Mouse (Mus musculus): ENCODE data around the gene Tmem189.
A peak's percentile ranks its signal among the peaks of the same experiment; 100 is the strongest.
"Not testable (repeated sequence)": the region's sequence is repeated elsewhere in the genome, so short reads cannot be mapped to it uniquely, and the experiment has no call there.

Tmem189 gene

GRCm38 (mm10) chr2:167622352-167622751 is 67.3 kb downstream of the Tmem189 start:
- no peak for DNase-seq (ENCODE audit: low spot score)

DNA sequence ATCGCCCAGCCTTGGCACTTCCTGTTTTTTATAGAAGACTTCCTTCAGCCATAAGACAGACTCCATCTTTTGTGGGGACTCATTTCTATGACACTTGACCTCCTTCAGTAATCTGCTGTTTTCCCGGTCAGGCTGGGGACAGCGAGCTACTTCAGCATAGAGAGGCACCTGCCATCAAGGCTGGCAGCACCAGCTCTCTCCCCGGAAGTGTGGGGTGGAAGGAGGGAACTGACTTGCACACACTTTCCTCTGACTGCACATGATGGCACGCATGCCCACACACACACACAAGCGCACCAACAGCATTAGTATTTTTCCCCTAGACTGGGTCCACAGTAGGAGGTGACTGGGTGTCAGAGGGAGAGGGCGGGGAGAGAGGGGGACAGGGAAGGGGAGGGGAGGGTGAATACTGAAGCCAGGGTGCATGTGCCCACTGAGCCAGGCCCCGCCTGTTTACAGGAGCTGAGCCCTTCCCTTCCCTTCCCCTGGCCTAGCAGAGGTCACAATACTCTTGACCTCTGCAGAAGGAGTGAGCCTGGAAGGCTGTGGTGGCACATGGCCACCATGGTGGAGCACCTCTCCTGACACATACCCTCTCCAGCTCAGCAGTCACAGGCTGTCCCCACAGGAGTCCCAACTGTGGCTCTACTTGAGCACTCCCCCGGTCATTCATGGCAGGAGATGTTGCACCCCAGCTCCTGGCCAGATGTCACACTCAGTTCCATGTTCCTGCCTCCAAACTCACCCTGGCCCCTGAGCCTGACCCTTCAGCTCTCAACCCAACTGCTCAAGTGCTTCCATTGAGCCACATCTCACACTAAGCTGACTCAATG is 68.2 kb downstream of the Tmem189 start:
- DNase-seq (ENCODE audit: low spot score), result no peak

DNA sequence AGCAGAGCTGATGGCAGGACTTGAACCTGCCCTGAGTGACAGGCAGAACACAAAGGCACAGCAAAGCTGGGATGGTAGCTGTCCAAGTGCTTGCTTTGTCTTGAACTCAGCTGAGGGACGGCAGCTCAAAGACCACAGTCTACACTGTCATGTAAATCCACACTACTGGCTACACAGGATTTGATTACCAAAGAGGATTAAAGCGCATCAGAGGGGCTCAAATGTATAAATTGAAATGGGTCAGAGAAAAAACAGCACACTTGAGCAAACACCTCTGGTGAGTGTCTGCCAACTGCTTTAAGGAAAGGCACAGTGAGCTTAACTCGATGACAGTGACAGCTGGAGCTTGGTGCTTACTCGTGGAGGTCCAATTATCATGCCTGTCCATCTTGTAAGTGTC is 72.2 kb downstream of the Tmem189 start:
- no peak for DNase-seq (ENCODE audit: low spot score)

DNA sequence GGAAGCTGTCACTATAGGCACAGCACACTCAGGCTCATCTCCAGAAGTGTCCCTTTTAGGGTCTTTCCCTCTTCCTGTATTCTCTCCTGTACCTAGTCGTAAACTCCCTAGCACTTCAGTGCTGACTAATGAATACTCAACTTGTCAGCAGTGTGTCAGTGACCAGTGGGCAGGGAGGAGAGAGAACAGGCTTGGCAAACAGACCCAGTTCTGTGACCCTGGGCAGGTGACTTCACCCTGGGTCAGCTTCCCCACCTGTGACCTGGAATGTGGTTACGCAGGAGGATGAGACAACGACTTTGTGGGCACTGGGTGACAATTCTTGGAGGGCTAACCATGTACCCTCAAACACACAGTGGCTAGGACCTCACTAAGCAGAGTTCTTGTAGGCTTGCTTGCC is 72.6 kb downstream of the Tmem189 start:
- DNase-seq (ENCODE audit: low spot score), result no peak

- DNase-seq (ENCODE audit: low spot score), result not testable (repeated sequence)
Observed at GRCm38 (mm10) chr2:167613335-167613734, 76.3 kb downstream of the Tmem189 start.

DNA sequence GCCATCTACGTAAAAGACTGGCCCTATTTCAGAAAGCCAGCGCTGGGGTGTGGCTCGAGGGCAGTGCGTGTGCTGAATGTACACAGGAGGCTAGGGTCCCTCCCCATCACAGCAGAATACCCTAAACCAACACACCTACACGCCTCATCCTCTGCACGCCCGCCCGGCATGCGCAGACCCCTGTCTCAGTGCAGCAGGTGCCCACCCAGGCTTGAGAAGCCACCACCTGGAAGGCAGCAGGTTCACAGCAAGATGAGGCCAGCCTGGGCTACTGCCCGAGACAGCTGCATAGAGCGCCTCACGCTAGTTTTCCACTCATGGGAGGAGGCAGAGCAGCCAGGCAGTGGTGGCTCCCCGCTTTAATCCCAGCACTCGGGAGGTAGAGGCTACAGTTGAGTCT is 77.5 kb downstream of the Tmem189 start:
- no peak for DNase-seq (ENCODE audit: low spot score)

DNA sequence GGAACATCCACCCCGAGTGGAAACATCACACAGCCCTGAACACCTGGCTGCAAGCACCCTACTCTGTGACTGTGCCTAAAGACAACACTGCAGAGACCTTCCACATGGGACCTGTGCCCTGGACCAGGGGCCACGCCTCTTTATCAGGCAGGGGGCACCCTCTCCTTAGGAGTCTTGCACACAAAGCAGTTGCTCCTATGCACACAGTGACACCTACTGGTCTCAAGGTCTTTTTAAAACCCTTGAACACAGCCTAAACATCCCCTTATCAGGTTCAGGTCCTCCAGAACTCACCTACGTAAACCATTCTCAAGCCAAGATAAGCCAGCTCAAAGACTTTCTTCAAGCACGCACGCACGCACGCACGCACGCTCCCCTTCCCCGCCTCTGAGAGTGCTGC is 78.3 kb downstream of the Tmem189 start:
- DNase-seq (ENCODE audit: low spot score), result no peak

- DNase-seq (ENCODE audit: low spot score), result no peak
Observed at GRCm38 (mm10) chr2:167606745-167607123, 82.9 kb downstream of the Tmem189 start.

- no peak for DNase-seq (ENCODE audit: low spot score)
Observed at GRCm38 (mm10) chr2:167605817-167606744, 83.5 kb downstream of the Tmem189 start.

DNA sequence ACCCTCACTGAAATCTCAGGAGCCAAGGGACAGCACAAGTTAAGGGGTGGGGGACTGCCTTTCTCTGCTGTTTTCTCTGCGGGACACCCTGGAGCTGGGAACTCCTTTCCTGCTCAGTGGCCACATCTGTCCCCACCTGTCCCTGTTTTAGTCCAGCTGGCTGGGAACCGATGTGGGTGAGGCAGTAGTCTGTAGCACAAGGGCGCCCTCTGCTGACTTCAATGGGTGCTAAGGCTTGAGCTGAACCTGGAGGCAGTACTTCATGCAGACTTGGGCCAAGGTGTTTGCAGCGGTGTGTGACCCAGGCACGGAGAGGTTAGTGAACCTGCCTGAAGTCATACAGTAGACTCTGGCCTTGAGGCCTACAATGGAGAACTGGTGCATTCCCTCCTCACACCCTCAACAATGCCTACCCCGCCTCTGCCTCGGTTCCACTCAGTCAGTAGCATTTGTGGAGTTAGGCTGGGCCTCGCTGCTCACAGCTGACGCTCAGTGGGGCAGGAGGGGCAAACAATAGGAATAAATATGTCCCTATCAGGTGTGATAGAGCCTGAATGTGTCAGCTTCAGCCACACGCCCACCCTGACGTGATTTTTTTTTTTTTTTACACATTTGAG is 84.3 kb downstream of the Tmem189 start:
- peak; percentile 68 for DNase-seq (ENCODE audit: low spot score)

GRCm38 (mm10) chr2:167602978-167603377 is 86.6 kb downstream of the Tmem189 start:
- DNase-seq (ENCODE audit: low spot score), result no peak

GRCm38 (mm10) chr2:167602364-167602763 is 87.3 kb downstream of the Tmem189 start:
- no peak for DNase-seq (ENCODE audit: low spot score)

GRCm38 (mm10) chr2:167600481-167600995 is 89.1 kb downstream of the Tmem189 start:
- no peak for DNase-seq (ENCODE audit: low spot score)

DNA sequence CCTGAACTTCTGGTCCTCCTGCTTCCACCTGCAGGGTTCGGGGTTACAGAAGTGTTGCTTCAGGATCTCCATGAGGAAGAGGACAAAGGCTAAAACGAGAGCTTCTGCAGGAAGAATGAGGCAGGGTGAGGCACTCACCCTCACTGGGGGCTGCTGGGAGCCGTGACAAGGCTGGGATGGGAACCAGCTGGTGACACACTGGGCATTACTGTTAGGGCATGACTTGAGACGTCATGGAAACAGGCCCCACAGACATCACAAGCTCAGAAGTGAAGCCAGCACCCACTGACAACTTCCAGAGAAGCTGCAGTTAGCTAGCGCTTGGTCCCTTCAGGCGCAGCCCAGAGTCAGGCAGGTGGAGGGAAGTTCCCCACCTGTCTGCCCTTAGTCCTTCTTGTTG is 89.7 kb downstream of the Tmem189 start:
- DNase-seq (ENCODE audit: low spot score), result no peak

GRCm38 (mm10) chr2:167599195-167599594 is 90.4 kb downstream of the Tmem189 start:
- DNase-seq (ENCODE audit: low spot score), result no peak

DNA sequence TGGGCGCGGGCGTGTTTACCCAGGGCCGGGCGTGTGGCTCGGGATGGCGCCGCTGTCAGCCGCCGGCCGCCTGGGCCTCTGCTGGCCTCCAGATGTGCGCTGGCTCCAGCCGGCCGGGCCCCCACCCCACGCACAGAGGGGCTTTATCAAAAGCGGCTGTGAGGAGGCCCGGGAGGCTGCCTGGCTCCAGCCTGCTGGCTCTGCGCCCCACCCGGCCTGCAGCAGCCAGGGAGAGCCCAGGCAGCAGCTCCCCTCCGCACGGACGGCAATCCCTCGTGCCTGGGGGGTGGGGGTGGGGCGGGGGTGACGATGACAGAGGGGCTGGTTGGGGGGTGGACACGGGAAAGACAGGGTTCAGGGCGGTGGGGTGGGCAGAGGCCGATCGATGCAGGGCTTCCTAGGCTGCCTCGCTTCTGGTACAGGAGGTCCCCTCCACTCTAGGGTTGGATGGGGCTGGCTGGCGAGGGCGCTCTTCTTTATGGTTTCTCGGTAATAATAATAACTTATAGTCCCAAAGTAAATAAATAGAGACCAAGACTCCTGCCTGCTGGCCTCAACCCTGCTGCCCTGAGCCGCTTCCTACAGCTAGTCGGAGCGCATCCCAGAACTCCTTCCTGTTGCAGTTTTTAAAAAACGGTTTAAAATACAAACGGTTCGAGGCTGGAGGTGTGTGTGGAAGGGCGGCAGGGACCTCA is 92.0 kb downstream of the Tmem189 start:
- DNase-seq (ENCODE audit: low spot score), result peak; percentile 67

DNA sequence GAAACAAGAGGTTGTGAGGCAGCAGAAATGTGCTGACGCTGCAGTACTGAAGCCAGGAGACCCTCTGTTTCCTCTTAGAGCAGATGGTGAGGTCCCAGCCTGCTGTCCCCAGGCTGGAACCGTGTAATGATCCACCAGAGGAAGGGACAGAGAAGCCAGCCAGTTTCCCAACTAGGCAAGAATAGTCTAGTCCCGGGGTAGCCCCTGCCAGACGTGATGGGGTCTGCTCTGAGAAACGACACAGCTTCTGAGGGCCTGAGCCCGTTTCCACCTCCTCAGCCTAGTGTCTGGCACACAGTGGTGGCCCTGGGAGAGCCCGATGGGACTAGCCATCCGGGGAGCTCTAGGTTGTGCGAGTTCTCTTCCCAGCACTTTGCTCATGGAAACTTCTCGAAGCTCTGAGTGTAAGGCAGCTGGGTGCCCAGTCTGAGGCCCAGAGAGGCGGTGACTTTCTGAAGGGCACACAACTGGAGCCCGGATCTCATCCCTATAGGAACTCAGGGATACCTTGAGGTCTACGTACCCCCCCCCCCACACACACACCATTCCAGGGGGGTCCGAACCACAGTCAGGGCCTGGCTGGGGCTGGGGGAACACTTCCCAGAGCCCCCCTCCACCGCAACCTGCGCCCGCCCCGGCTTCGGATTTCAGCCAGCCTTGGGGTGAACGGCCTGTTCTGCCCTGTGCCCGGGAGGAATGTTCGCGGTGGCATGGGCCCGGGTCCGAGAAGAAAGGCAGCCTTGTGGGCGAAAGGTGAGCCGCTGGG is 92.7 kb downstream of the Tmem189 start:
- DNase-seq (ENCODE audit: low spot score), result no peak

- DNase-seq (ENCODE audit: low spot score), result no peak
Observed at GRCm38 (mm10) chr2:167596262-167596661, 93.4 kb downstream of the Tmem189 start.

DNA sequence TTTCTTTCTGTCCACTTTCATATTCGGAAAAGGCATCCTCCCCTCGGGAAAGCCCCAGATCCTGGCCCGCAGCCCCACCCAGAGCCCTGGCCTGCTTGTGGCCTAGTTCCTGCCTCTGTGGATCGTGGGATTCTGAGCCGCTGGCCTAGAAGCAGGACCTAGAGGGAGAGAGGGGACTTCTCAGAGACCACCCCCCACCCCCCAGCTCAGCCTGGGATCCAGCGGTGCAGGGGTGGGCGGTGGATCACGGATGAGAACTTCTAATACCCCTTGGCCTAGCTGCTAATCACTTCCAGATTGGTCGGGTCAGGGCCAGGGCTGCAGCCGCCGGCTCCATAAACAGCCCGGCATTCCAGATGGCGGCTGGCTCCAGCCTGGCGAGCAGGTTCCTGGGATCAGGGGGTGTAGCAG is 93.9 kb downstream of the Tmem189 start:
- DNase-seq (ENCODE audit: low spot score), result peak; percentile 40

GRCm38 (mm10) chr2:167594444-167594934 is 95.1 kb downstream of the Tmem189 start:
- DNase-seq (ENCODE audit: low spot score), result peak; percentile 92
